Mouse (Mus musculus) adrenal gland, postnatal 25 days (tissue): ENCODE measurements around the gene Rabl6. TPM values are rescaled to one million over a fixed set of nuclear protein-coding genes. Genes with fewer than 3 reads are reported as not detected.

Experiments
- DNase-seq: peaks from one replicate; pipeline ENCODE4 v3.0.0; 2021; ENCODE audit warnings: mixed read lengths
- long read RNA-seq: library from polyadenylated mRNA; stranded (forward); transcript quantifications from one replicate; pipeline ENCODE4 v2.0.0, GENCODE M21; 2021
- total RNA-seq: library from RNA; stranded (reverse); gene quantifications from 2 replicates; pipeline ENCODE4 v1.2.3, GENCODE M21; 2021

Gene Rabl6
- 108 and 118 TPM in 2 replicates for total RNA-seq
- long read RNA-seq, transcript Rabl6-201 (15 exons, 3,230 nt): major isoform, 15 of 73 reads
- long read RNA-seq, partial matches to known transcripts: 30 of 73 reads
- long read RNA-seq, other reads (novel, unspliced or antisense): 27 of 73 reads

DNA sequence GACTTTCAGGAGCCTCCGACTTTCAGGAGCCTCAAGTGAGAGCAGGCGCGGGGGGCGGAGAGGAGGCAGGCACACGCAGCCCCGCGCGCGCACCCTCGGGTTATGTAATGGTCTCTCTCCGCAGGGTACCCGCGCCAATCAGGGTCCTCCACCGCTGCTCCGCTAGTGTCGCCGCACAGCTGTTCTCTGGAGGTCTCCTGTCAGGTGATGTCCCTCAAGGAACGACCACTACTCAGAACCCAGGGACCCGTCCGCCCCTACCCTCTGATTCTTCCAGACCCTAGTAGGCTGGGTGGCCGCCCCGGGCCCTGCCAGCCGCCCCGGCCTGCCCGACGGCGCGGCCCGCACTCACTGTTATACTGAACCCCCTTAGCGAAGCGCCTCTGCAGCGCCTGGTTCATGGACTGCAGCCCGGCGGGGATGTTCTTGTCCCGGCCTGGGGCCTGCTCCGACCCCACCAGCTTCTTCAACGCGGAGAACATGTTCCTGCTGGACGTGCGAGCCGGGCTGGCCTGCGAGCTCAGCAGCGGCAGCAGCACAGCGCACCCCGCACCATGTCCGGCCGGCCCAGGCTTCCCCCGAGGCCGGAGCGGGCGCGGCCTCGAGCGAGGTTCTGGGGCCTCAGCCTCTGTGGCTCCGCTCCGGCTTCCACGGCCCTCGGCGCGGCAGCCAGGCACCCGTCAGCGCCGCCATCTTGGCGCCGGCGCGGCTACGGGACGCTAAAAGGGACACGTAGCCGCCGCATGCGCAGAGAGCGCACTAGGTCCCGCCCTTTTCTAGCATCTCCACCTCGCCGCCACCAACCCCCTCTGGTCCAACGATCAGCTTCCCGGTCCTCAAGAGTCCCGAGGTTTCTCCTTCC, at the start of gene Rabl6:
Rabl6 (minus strand) TSS at position 761 of the 862 bp plus-strand sequence.
- peak; percentile 90 for DNase-seq

DNA sequence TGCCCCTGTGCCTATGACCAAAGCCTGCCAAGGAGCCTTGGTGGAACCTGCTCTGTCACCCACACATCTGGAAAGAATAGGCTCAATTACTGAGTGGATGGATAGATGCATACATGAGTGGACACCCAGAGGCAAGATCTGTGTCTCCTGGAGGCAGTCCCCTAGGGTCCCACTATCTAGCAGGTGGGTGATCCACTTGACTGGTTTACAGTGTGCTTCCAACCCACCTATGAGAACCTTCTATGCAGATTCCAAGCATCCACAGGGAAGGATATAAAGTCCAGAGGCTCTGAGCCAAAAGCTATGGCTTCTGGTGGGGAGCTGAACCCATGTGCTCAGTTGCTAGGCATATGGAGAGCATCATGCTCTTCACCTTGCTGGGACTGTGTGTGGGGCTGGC, 49.3 kb upstream of the Rabl6 start, which contains the start of gene Lcn5:
Lcn5 (plus strand) TSS at position 301 of the 400 bp plus-strand sequence.
- DNase-seq: no peak

DNA sequence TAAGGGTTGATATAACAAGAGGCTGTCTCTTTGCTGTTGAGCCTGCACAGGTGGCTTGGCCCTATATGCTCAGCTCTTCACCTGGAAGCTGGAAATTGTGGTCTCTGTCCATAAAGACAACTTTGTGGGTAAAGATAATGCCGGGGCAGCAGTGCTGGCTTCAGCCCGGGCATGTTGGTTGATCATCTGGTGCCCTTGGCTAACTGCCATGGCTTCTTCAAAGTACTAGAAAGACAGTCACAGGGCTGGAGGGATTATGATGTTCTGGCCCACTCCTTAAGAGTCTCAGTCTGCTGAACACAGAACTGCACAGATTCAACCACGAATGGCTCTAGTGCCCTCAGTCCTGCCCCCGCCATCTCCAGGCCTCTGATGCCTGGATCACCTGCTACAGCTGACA, 48.9 kb upstream of the Rabl6 start:
- DNase-seq: peak; percentile 32

DNA sequence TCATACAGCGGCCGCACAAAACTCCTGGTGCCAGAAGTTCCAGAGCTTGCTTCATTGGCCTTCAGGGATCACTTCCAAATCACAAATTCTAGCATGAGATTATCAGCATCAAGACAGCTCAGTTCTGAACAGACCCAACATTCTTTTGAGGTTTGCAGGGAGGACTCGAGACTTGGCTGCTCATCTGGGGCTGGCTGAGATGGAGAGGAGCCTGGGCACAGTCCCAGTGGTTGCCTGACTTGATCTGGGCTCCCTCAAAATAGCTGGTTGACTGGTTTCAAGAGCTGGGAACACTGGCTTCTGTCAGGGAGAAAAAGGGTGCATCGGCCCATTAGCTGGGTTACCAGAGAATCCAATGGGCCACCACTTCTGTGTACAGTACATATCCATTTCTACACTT, 48.4 kb upstream of the Rabl6 start:
- no peak for DNase-seq

DNA sequence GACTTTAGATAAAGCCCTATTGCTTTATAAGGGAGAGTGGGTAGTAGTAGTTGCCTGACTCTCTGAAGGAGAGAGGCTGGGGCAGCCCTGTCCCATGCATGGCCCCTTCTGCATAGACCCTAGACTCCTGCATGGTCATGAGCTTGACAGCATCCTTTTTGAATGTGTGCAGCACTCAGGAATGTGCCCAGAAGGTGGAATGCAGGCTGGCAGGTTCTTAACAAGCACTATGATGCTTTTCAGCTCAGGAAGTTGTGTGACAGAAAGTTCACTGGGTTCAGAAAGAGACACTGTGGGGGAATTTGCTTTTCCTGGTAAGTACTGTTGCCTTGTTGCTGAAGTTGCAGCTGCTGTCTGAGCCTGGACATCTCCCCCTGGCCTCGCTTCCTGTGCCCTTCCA, 46.2 kb upstream of the Rabl6 start:
- DNase-seq: no peak

DNA sequence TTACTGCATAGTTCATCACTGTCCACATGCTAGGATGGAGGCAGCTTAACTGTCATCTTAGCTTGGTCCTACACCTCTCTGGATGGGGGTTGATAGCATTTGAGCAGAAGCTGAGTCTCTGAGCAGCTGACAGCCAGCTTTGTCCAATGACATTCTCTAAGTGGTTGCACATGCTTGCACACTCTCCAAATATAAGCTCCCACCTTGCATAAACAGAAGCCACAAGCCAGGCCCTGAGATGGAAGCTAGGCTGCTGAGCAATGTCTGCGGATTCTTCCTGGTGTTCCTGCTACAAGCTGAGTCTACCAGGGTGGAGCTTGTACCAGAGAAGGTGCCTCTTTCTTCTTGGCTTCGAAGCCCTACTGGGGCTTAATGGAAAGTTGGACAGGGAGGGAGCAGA, 44.6 kb upstream of the Rabl6 start, which contains the start of gene Lcn8:
Lcn8 (plus strand) TSS at position 219 of the 400 bp plus-strand sequence.
- DNase-seq: no peak

DNA sequence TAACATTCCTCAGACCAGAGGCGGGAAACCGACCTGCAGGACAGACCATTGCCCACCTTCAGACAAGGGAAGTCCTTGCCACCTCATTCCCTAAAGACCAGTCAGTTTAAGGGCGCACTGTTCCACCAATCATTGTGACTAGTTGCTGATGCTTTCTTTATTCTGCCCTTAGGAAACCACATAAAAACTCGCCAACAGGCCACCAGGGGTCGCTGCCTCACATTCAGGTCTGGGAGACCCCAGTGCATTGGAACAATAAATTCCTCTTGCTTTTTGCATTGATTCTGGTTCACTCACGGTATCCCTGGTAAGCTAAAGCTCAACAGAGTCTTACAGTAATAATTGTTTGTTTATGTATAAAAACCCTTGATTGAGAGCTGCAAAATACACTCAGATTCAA, 31.6 kb upstream of the Rabl6 start:
- DNase-seq: peak; percentile 63

DNA sequence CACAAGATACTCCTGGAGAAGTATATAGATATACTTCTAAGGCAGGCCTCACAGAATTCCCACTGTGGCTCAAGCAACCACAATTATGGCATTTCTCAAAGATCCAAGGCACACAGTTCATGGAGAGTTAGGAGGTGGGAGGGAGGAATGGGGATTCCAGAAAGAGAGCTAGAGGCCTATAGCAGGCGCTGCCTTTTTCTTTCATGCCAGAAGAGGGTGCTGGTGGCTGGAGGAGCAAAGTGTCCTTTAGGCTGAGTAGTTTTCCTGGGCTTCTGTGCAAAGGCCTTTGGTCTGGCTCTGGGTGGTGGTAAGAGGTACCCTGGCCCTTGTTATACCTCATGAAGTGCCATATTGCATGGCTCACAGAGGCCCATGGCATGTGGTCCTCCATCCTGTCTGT, 25.7 kb upstream of the Rabl6 start:
- no peak for DNase-seq

DNA sequence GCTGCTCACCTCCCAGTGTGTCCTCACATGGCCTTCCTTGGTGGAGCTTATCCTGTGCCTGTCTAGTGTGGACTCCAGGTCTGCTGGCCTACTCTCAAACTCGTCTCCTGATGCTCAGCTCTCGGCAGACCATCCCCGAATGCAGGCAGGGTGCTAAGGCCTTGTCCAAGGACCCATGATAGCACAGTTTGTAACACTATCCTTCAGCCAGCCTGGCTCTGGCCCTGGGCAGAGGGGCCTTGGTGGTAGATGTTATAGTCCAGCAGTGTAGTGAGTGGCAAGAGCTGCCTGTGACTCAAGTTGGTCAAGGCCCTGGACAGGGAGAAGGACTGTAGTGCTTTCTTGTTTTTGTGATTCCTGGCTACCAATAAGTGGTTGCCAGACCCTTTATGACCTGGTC, 25.3 kb upstream of the Rabl6 start:
- DNase-seq: peak; percentile 23

DNA sequence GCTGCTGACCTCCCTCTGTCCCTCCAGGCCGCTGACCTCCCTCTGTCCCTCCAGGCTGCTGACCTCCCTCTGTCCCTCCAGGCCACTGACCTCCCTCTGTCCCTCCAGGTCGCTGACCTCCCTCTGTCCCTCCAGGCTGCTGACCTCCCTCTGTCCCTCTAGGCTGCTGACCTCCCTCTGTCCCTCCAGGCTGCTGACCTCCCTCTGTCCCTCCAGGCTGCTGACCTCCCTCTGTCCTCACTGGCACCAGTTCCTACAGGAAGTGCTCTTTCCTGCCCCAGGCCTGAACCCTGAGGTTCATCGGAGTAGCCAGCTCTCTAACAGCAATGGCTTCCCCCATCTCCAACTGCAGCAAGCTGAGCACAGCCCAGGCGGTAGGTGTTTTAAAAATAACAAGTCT, 20.4 kb upstream of the Rabl6 start:
- DNase-seq: no peak

DNA sequence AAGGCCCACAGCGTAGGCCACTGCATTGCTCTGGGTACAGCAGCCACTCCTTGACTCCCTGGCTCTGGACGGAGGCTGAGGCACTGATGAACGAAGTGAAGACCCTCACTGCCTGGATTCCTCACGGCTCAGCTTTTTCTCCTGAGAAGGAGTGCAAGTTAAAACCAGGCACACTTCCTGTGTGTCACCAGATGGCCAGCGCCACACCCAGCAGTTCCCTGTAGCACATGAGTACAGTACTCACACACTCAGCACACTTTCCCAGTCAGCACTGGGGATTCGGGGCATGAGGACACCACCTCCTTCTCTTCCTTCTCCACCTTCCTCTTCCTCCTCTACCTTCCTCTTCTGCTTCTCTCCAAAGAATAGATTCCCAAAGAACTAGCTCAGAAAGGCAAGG, 19.5 kb upstream of the Rabl6 start, which contains the start of gene Fcna:
Fcna (minus strand) TSS at position 220 of the 400 bp plus-strand sequence.
- no peak for DNase-seq

DNA sequence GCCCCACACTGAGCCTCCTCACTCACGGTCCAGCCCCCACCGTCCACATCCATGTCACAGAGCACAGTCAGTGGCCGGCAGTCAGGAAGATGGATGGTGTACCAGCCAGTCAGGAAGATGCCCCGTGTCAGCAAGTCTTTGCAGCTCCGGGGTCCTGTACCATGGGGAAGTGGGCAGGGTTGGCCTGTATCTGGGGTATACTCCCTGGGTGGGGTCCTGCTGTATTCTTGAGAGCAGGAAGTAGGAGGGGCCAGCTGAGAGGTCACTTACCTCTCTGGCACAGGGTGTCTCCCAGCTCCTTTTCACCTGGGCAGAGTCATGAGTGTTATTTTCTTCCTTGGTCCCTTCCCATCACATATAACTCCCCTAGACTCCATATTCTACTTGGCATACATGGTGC, 17.7 kb upstream of the Rabl6 start:
- no peak for DNase-seq

DNA sequence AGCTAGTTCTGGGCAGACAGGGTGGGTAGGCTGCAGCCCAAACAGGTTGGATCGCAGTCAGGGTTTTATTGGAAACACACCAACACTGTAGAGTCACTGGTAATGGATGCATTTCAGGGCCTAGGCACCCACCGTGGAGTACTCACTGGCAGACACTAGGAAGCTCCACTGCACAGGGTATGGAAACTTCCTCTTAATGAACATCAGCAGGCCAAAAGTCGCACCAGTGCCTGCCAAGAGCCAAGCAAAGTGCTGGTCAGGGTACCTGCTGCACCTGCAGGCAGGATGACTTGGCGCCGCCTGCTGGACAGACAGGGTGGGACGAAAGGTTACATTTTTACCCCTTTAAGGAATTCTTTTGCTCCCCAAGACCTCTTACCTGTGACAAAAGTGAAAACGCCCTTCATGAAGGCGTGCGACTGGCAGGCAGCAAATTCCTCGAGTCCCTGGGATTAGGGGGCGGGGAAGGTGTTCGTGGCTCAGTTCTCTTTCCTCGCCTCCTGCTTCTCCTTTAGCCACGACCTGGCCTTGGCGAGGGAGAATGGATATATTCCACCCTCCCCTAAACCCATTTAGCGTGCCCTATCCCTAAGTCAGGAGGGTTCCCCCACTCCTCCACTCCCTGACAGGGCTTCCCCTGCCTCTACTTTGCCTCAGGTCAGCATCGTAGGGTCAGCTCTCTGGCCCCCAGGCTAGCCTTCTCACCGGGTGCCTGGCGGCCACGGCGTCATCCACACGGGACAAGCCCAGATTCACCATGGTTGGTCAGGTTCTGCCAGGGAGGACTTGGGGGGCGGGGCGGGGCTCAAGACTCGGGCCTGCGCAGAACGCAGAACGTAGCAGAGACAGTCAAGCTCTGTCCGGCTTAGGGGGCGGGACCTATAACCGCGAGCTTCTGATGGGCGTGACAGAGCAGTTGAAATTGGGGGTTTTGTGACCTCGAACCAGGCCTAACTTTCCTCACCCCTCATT, 13.2 kb upstream of the Rabl6 start, which contains the start of gene Tmem141:
Tmem141 (minus strand) TSS at position 777 of the 972 bp plus-strand sequence.
- peak; percentile 94 for DNase-seq

DNA sequence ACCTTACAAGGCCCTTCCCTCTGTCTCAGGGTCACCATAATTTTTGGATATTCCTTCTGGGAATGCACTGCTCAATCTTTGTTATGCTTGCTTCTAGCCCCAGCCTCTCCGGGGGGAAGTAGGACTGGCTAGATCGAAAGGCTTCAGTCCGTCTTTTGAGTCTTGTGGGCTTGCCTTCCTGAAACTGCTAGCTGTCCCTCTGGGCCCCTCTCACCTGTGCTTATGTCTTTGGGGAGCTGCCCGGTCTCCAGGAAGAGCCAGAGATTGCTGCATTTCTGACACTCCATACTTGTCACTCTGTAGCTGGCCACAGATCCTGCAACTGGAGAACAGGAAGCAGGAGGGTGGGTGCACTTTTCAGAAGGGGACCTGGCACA, 12.5 kb upstream of the Rabl6 start:
- DNase-seq: no peak

DNA sequence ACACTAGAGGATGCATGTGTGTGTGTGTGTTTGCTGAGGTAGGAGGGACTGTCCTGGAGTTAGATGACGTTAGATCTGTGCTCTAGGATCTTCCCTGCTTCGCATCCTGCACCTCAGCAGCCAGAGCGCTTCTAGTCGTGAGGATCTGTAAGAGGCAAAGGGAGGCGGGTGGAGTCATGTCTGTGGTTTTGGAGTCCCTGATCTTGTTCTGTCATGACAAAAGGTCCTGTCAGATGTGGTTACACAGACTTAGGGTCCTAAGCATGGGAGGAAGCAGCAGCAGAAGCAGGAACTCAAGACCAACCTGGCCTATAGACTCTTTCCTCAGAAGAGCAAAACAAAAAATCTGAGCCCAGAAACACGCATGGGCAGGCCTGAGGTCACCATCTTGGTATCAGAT, 12.1 kb upstream of the Rabl6 start:
- no peak for DNase-seq

DNA sequence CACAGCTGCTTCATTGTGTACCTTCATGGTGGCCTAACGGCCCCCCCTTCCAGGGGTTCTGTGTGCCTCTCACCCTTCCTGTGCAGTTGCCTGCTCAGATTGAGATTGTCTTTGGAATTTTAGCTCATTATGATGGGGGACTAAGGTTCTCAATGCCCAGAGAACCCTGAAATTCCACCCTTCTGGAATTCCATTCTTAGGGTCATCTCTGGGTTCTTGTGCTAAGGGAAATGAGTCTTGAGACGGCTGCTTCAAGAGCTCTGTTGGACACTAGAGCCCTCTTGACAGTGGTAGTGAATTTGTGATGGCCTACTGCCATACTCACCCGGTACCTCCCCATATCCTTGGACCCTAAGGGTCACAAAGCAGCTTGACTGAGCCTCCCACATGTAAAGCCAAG, 9.3 kb upstream of the Rabl6 start, which contains the start of gene Ccdc183:
Ccdc183 (minus strand) TSS at position 101 of the 400 bp plus-strand sequence.
- DNase-seq: no peak

DNA sequence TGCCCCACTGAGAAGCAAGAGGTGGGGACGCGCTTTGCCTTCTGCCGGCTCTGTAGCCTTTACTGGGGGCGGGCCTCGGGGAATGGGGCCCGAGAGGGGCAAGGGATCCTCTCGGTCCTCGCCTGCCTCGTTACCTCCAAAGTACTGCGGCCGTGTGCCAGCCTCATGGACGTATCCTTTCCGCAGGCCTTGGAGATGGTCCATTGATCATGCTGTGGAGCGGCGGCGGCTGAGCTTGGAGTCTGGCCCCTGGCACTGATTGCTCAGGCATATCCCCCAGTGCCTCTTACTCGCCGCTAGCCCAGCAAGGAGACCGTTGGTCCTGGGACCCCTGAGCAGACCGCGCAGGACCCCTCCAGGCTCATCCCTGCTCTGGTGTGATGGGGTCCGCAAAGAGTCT, 8.1 kb upstream of the Rabl6 start:
- no peak for DNase-seq

DNA sequence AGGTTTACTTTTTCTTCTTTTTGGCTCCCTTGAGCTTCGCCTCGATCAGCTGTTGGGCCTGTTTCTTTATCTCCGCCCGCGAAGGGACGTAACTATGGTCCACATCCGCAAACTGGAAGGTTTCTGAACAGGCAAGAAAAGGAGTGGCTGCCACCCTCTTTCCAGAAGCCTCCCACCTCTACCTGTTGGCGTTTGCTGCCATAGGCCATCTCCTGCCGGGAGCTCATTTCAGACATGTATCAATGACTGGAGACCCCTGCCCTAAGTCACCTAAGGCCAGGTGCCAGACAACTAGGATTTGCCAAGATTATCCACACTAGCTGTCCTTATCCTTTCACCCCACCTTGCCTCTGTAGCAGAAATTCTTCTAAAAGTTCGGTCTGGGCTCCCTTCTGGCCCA, 350 bp upstream of the Rabl6 start:
- DNase-seq: no peak

DNA sequence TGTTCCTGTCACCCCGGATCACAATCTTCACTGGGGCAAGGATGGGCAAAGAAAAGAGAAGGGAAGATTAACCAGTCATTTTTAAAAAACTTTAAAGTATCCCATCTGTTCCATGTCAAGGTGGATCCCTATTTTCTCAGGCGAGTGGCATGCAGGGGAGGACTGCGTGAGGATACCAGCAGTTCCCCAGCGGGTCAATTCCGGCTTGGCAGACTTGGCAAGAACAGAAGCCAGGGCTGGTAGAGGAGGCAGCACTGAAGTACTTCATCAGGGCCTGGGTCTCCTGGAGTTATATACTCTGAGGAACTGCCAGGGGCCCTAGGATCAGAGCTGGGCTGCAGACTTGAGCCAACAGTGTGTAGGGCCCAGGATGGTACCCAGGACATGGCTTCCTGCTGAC, 5.8 kb downstream of the Rabl6 start:
- DNase-seq: no peak

DNA sequence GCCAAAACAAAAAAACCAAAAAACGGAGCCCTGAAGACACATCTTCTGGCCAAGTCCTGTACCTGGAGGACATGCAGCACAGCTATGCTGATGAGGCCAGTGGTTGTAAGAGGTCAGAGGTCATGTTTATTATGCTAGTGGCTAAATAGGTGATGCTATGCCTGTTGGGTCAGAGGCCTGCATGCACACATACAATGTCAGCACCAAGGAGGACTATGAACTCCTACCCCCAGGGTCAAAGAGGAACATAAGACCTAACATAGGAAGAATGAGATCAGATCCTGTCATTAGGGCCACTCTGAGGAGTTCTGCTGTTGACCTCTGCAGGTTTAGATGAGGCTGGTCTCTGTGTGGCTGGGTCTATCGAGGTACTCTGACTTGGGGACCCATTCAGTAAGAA, 8.3 kb downstream of the Rabl6 start:
- DNase-seq: no peak

DNA sequence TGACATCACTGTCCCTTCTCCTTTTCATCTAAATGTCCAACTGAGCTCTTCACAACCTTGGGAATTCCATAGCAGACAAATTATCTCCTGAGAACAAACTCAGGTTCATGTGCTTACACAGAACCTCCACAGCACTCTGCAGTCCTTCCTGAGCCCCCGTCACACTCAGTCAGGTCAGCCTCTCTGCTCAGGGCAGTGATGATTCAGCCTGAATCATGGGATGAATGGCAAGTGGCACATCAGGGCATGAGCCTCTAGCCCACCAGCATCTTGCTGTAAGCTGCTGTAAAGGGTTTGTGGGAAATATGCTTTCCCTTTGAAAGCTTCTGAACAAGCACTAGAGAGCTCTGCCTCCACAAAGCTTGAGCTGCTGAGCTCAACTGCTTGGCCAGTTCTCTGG, 9.6 kb downstream of the Rabl6 start:
- no peak for DNase-seq

DNA sequence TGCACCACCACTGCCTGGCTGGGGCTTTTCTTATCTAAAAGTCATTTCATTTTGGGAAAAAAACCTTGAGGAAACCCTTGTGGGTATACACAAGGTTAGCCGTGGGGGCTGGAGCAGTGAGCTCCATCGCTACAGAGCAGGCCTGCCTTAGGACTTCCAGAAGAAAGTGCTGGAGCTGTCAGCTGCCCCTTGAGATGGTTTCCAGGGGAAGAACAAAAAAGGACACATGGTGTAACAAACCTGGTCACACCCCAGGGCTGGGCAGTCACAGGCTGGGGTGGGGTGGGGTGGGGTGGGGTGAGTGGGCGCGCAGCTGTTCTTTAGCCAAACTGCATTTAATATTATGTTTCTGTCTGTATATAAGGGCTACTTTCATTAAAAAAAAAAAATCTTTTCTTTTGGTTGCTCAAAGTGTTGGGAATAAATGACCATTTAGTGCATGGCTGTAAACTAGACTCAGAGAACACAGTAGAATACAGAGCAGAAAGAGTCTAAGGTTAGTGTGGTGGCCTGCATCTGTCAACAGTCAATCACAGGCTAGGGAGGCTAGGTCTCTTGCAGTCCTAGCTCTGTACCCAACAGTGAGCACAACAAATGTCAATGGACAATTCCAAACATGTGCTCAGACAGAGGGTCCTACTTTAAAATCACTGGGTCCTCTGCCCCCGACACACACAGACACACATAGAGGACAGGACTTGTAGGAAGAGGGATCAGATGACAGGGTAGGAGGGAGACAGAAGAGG, 11.4 kb downstream of the Rabl6 start:
- DNase-seq: no peak
